ENCODE assay signal across 7 mouse cellular contexts in the genomic region with DNA sequence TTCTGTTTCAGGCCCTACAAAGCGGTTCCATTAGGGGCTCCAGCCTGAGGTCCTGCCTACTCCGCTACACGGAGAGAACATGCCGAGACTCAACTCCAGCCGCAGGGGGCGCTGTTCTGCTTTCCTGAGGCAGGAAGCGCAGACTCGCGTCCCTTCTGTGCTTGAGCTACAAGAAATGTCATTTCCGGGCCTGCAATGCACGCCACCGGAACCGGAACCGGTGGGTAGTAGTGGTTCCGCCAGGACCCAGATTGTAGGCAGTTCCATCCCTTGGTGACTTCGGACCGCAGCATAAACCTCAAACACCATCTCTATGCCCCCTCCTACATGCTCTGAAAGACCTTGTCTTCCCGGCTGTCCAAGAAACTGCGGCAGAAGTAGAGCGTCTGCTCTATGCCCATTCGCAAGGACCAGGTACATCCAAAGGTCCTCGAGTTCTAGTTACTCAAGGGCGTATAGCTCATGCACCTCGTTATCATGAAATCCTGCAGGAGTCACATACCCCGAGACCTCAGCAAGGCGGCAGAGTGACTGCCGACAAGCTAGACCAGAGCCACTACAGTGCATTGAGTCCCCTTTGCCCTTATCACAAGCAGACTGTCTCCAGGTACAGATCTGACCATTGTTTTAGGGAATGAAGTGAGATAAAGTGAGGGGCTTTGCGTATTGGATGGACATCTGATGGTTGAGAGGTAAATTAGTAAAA. TPM values are rescaled to one million over a fixed set of nuclear protein-coding genes. Genes with fewer than 3 reads are reported as not detected.
DNase-seq lines count a peak whose midpoint lies in the region; ATAC-seq lines count a peak whose summit lies in the region.

A gene (plus strand): TSS at position 254 of the 706 bp plus-strand sequence.

- H3K27ac ChIP-seq in embryonic facial prominence, embryonic 10.5 days (replicated peaks): peak within 1 kb of the TSS; percentile 77
- H3K27ac ChIP-seq in limb, embryonic 10.5 days: peak within 1 kb of the TSS; percentile 77
- peak within 1 kb of the TSS; percentile 71; the same call in 1 of the 2 replicates for H3K27ac ChIP-seq in midbrain, embryonic 13.5 days

- H3K4me1 ChIP-seq in embryonic facial prominence, embryonic 10.5 days: peaks cover 12% of the 10 kb centered on the region
- H3K4me1 ChIP-seq in limb, embryonic 10.5 days: peaks cover 10% of the 10 kb centered on the region
- H3K4me1 ChIP-seq in midbrain, embryonic 13.5 days (replicated peaks): peaks cover 18% of the 10 kb centered on the region

- H3K9me3 ChIP-seq in embryonic facial prominence, embryonic 10.5 days: no peaks in the 10 kb centered on the region
- H3K9me3 ChIP-seq in limb, embryonic 10.5 days (replicated peaks): no peaks in the 10 kb centered on the region
- H3K9me3 ChIP-seq in midbrain, embryonic 13.5 days: no peaks in the 10 kb centered on the region

- H3K4me3 ChIP-seq in embryonic facial prominence, embryonic 10.5 days: peak within 1 kb of the TSS; percentile 66
- peak within 1 kb of the TSS; percentile 65 for H3K4me3 ChIP-seq in limb, embryonic 10.5 days
- peak within 1 kb of the TSS; percentile 77 for H3K4me3 ChIP-seq in midbrain, embryonic 13.5 days (replicated peaks)

- 0 out of 2 replicates have a peak, but pooled peaks cover under 1% of the 10 kb centered on the region for H3K36me3 ChIP-seq in embryonic facial prominence, embryonic 10.5 days (replicated peaks)
- H3K36me3 ChIP-seq in limb, embryonic 10.5 days: no peaks in the 10 kb centered on the region
- H3K36me3 ChIP-seq in midbrain, embryonic 13.5 days: no peaks in the 10 kb centered on the region

- peak within 1 kb of the TSS; percentile 98 for H3K4me2 ChIP-seq in midbrain, embryonic 13.5 days (replicated peaks)

- peak; percentile 92 for ATAC-seq in granulocyte monocyte progenitor cell, adult 5-6 weeks (replicated peaks; ENCODE audit: poor library complexity, severe bottlenecking)
- peak; percentile 92 for ATAC-seq in midbrain, embryonic 13.5 days

- peaks cover 8% of the 10 kb centered on the region; the same call in 1 of the 2 replicates for H3K27me3 ChIP-seq in embryonic facial prominence, embryonic 10.5 days (replicated peaks; ENCODE audit: low read depth, poor library complexity, severe bottlenecking)
- no peaks in the 10 kb centered on the region for H3K27me3 ChIP-seq in limb, embryonic 10.5 days (ENCODE audit: low read depth, poor library complexity, severe bottlenecking)
- no peaks in the 10 kb centered on the region for H3K27me3 ChIP-seq in midbrain, embryonic 13.5 days

- 1% methylated on average over 28 of the region's 28 CpGs for WGBS in embryonic facial prominence, embryonic 10.5 days
- 2% methylated on average over 28 of the region's 28 CpGs for WGBS in limb, embryonic 10.5 days
- 2% methylated on average over 28 of the region's 28 CpGs for WGBS in midbrain, embryonic 13.5 days

- peak; percentile 98 for DNase-seq in adrenal gland, postnatal 10 days
- DNase-seq in embryonic facial prominence, embryonic 10.5 days (ENCODE audit: low spot score): peak; percentile 96
- peak; percentile 91 for DNase-seq in kidney, adult 11 months
- peak; percentile 99 for DNase-seq in limb, embryonic 10.5 days (ENCODE audit: low spot score)
- DNase-seq in spleen, adult 12 weeks (ENCODE audit: low spot score): peak; percentile 82

- H3K9ac ChIP-seq in midbrain, embryonic 13.5 days (replicated peaks): peak within 1 kb of the TSS; percentile 81

RNA-seq across cellular contexts. Expression of the gene that starts here (rescaled TPM):
- total RNA-seq in adrenal gland, postnatal 10 days (2021): 100 to 1,000 TPM; 180 to 190 TPM
- polyA plus RNA-seq in embryonic facial prominence, embryonic 10.5 days (2016; fragmentation: Nextera tagmentation; extraction: Ambion mirVana): 118 and 120 TPM in 2 replicates
- total RNA-seq in granulocyte monocyte progenitor cell, adult 5-6 weeks (2014; fragmentation: Nextera tagmentation): 197 and 242 TPM in 2 replicates
- 317 and 374 TPM in 2 replicates for total RNA-seq in granulocyte monocyte progenitor cell, adult 5-6 weeks (2017)
- polyA plus RNA-seq in limb, embryonic 10.5 days (2016; fragmentation: Nextera tagmentation; extraction: Ambion mirVana): 104 and 107 TPM in 2 replicates
- polyA plus RNA-seq in midbrain, embryonic 13.5 days (2015; fragmentation: Nextera tagmentation; extraction: Ambion mirVana): 93.2 and 105 TPM in 2 replicates

Comparison
In these comparisons a context has a peak if more than half of its experiments do, and no peak if none do; other contexts are left out.
1. Peak in every context shown above with its lines: DNase-seq, ATAC-seq, H3K4me3 ChIP-seq and H3K27ac ChIP-seq.